Mouse (Mus musculus) gastrocnemius, adult 18-20 months (tissue): ENCODE measurements around the gene Gm364. TPM values are rescaled to one million over a fixed set of nuclear protein-coding genes. Genes with fewer than 3 reads are reported as not detected.

ENCODE experiments used
- total RNA-seq, 2 experiments: library from RNA; stranded (reverse); gene quantifications; 2 replicates each; pipeline ENCODE4 v1.2.3; 2021

The Gm364 gene
- total RNA-seq, 2 experiments from 2014 or later: not detected

Other genes starting within 250 kb of the Gm364 start
- not detected for gene Cd40lg, start 197.0 kb upstream of the Gm364 start, total RNA-seq
- 10 to 100 TPM; 47.4 to 60.0 TPM for gene Arhgef6, start 70.4 kb upstream of the Gm364 start, total RNA-seq
- 10 to 100 TPM; 13.9 to 17.2 TPM for gene Rbmx, start 16.1 kb upstream of the Gm364 start, total RNA-seq
- gene Gpr101, start 94.6 kb downstream of the Gm364 start, total RNA-seq: not detected